Mouse (Mus musculus) spleen, adult 2 months (tissue): ENCODE measurements around the gene Elf2.

ENCODE experiments used
- CTCF ChIP-seq: fragments of 200-500 bp; IDR thresholded peaks from 2 replicates; pipeline ENCODE4 v1.5.1; 2011; ENCODE audit warnings: mild to moderate bottlenecking, inconsistent platforms; ENCODE audit not compliant: insufficient read depth, insufficient read length, insufficient replicate concordance; ENCODE audit errors: extremely low read depth
- POLR2A ChIP-seq: fragments of 200-500 bp; IDR thresholded peaks from 2 replicates; pipeline ENCODE4 v1.6.1; 2011; ENCODE audit warnings: low read depth, low read length, inconsistent platforms

DNA sequence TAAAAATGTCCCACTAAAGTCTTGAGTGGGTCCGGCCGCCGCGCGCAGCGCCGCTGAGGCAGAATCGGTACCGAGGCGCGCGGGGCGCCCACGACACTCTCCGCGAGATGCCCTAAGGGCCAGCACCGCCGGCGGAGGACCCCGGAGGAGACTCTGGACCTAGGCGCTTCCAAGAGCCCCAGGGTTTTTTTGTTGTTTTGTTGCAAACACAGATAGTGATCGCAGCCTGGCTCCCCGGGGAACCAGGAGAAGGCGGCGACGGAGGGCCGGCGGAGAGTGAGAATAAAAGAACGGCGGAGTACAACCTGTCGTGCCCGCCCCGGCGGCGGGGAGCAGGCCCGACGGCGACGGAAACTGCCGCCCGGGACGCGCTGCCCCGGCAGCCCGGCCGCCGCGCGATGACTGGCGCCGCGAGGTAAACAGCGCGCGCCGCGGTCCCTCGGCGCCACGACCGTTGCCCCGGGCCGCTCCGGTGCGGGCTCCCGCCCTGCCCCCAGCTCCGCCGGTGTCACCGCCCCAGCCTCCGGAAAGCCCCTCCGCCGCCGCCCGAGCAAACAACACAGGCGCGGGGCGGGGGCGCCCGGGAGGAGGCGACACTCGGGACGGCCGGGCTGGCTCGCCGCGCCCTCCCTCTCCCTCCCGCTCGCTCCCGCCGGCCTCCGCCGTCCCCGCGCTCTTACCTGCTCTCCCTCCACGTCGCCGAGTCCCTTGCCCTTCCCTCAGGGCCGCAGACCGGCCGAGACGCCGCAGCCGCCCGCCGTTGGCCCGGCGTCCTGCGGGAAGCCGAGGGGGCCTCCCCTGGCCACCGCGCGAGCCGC lies 520 bp downstream of the Elf2 start:
- no peak for TF ChIP-seq CTCF
- TF ChIP-seq POLR2A, result no peak
